Mouse (Mus musculus) kidney, adult 2 months (tissue): ENCODE data around the gene Pip5kl1. TPM values are rescaled to one million over a fixed set of nuclear protein-coding genes. Genes with fewer than 3 reads are reported as not detected.

Experiments used
- DNase-seq: peaks from one replicate; pipeline ENCODE4 v3.0.0; 2021
- H3K27ac ChIP-seq: fragments of 200-500 bp; 2 replicates; pipeline ENCODE4 v1.5.1; 2012; ENCODE audit warnings: low read depth, low read length, control low read depth, inconsistent platforms; ENCODE audit not compliant: insufficient read depth
- H3K27me3 ChIP-seq: fragments of 200-500 bp; replicated peaks from 2 replicates; pipeline ENCODE4 v1.6.1; 2012; ENCODE audit warnings: mild to moderate bottlenecking, moderate library complexity, low read length, inconsistent platforms; ENCODE audit not compliant: control insufficient read depth, insufficient read depth
- H3K36me3 ChIP-seq: fragments of 200-500 bp; 2 replicates; pipeline ENCODE4 v1.6.1; 2012; ENCODE audit warnings: mild to moderate bottlenecking, moderate library complexity, low read length, inconsistent platforms; ENCODE audit not compliant: control insufficient read depth, insufficient read depth
- H3K4me1 ChIP-seq: fragments of 200-500 bp; 2 replicates; pipeline ENCODE4 v1.6.1; 2011; ENCODE audit warnings: low read length; ENCODE audit not compliant: control insufficient read depth, insufficient read depth
- H3K4me3 ChIP-seq: fragments of 200-500 bp; 2 replicates; pipeline ENCODE4 v1.5.1; 2011; ENCODE audit warnings: mild to moderate bottlenecking, low read depth, low read length, control low read depth; ENCODE audit not compliant: insufficient read depth
- CTCF ChIP-seq: fragments of 200-500 bp; conservative IDR thresholded peaks from 2 replicates; pipeline ENCODE4 v1.5.1; 2011; ENCODE audit warnings: low read depth, mild to moderate bottlenecking, control low read depth, low read length, moderate library complexity, mixed read lengths; ENCODE audit not compliant: insufficient read depth, insufficient read length
- POLR2A ChIP-seq: fragments of 200-500 bp; IDR thresholded peaks from one replicate; pipeline ENCODE4 v1.6.1; 2011; ENCODE audit warnings: low read depth, low read length, control low read depth
- WGBS: fragments of 180-500 bp; shearing (Covaris S2); methylation state at CpG from one replicate; pipeline ENCODE4 v1.1.7; 2018; 5-methylcytosine and 5-hydroxymethylcytosine counted together
- polyA plus RNA-seq: library from polyadenylated mRNA; depleted of rRNA; stranded (reverse); fragments of >200 nt; gene quantifications from 2 replicates; pipeline ENCODE4 v1.2.3, GENCODE M21; 2012

The Pip5kl1 gene
- polyA plus RNA-seq, 1 experiment = not detected

GRCm38 (mm10) chr2:32627266-32628043 lies 52.9 kb downstream of the Pip5kl1 start:
- no peak for DNase-seq
- Histone ChIP-seq H3K27ac (peak overlapping the region; percentile 79), H3K36me3 (no peaks in the 10 kb centered on the region), H3K27me3 (no peaks in the 10 kb centered on the region), H3K4me1 (no peaks in the 10 kb centered on the region), H3K4me3 (no peak overlapping the region)
- no peak for TF ChIP-seq POLR2A
- no peak for TF ChIP-seq CTCF
- WGBS = 68% methylated on average over 20 of the region's 20 CpGs

GRCm38 (mm10) chr2:32628044-32628550 lies 53.5 kb downstream of the Pip5kl1 start:
- no peak for TF ChIP-seq CTCF
- no peak for TF ChIP-seq POLR2A
- Histone ChIP-seq H3K4me3 (no peak overlapping the region), H3K4me1 (no peaks in the 10 kb centered on the region), H3K27ac (peak overlapping the region; percentile 79), H3K36me3 (no peaks in the 10 kb centered on the region), H3K27me3 (no peaks in the 10 kb centered on the region)
- WGBS = 69% methylated on average over 4 of the region's 4 CpGs
- DNase-seq = no peak

GRCm38 (mm10) chr2:32628729-32629128 lies 54.1 kb downstream of the Pip5kl1 start:
- Histone ChIP-seq H3K4me3 (peak overlapping the region; percentile 15; the same call in 1 of the 2 replicates), H3K36me3 (no peaks in the 10 kb centered on the region), H3K27ac (peak overlapping the region; percentile 79; the same call in 1 of the 2 replicates), H3K27me3 (no peaks in the 10 kb centered on the region), H3K4me1 (no peaks in the 10 kb centered on the region)
- TF ChIP-seq CTCF (no peak), POLR2A (no peak)
- peak; percentile 77 for DNase-seq
- 37% methylated on average over 5 of the region's 5 CpGs for WGBS

GRCm38 (mm10) chr2:32629276-32629976 lies 54.8 kb downstream of the Pip5kl1 start:
- WGBS = 63% methylated on average over 9 of the region's 9 CpGs
- Histone ChIP-seq H3K36me3 (no peaks in the 10 kb centered on the region), H3K4me3 (no peak overlapping the region; the same call in 1 of the 2 replicates), H3K27me3 (no peaks in the 10 kb centered on the region), H3K4me1 (no peaks in the 10 kb centered on the region), H3K27ac (no peak overlapping the region)
- DNase-seq = peak; percentile 66
- TF ChIP-seq POLR2A (no peak), CTCF (no peak)

GRCm38 (mm10) chr2:32630036-32630435 lies 55.4 kb downstream of the Pip5kl1 start:
- Histone ChIP-seq H3K36me3 (no peaks in the 10 kb centered on the region), H3K4me3 (no peak overlapping the region), H3K27me3 (no peaks in the 10 kb centered on the region), H3K27ac (no peak overlapping the region), H3K4me1 (no peaks in the 10 kb centered on the region)
- WGBS = 81% methylated on average over 9 of the region's 9 CpGs
- TF ChIP-seq POLR2A (no peak), CTCF (no peak)
- DNase-seq = no peak

GRCm38 (mm10) chr2:32631046-32631445 lies 56.4 kb downstream of the Pip5kl1 start:
- TF ChIP-seq CTCF (no peak), POLR2A (no peak)
- DNase-seq = no peak
- no peaks in the 10 kb centered on the region for H3K4me1 ChIP-seq
- H3K27me3 ChIP-seq = no peaks in the 10 kb centered on the region
- no peaks in the 10 kb centered on the region for H3K36me3 ChIP-seq
- H3K4me3 ChIP-seq = no peak overlapping the region
- H3K27ac ChIP-seq = no peak overlapping the region
- 83% methylated on average over 10 of the region's 10 CpGs for WGBS
